Mouse (Mus musculus) stomach, postnatal 0 days (tissue): ENCODE data around the gene Tatdn3.

Source experiments
- CTCF ChIP-seq: IDR thresholded peaks from 2 replicates; pipeline ENCODE4 v1.5.1; 2016; ENCODE audit warnings: antibody characterized with exemption, low read depth, mild to moderate bottlenecking, moderate library complexity
- EP300 ChIP-seq: optimal IDR thresholded peaks from 2 replicates; pipeline ENCODE3; 2016; ENCODE audit warnings: antibody characterized with exemption

DNA sequence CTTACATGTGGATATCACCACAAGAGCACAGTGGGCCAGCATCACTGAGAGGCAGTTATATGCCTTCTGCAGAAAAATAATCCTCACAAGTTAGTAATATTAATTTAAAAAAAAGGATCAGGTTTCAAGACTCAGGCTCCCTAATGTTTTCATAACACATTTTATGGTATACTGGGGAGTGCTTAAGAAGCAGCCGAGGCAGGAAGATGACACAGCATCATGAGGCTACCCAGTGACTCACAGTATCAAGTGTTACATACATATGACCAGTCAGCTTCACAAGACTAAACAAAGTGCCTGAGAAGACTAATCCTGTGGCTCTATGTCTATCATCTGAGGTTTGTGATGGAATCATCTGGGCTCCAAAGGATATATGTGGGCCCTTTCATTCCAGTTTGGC lies 64.7 kb downstream of the Tatdn3 start:
- TF ChIP-seq CTCF (no peak), EP300 (no peak)
